Mouse (Mus musculus) left cerebral cortex, adult 9 months (tissue): ENCODE measurements around the gene Shroom3.

Experiments
- DNase-seq, 2 experiments: peaks; one replicate each; pipeline ENCODE4 v3.0.0; 2022; ENCODE audit warnings: low spot score in 2 of 2

Shroom3 gene

DNA sequence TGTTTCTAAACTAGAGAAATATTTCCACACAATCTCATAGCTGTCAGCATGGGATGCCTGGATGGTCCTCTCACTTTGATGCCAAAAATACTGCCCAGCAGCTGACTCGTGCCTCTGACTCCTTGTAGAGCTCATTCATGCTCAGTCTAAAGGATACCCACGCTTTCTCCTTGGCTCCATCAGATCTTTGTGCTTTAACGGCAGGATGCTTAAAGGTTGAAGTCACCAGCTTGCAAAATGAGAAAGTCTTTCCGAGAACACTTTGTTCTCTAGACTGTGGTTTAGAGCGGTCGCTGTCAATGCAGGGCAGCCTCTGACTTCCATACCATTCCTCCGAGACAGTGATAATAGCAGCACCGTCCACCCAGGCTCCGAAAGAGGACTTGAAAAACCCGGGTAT, 249.8 kb downstream of the Shroom3 start:
- DNase-seq, result no peak

DNA sequence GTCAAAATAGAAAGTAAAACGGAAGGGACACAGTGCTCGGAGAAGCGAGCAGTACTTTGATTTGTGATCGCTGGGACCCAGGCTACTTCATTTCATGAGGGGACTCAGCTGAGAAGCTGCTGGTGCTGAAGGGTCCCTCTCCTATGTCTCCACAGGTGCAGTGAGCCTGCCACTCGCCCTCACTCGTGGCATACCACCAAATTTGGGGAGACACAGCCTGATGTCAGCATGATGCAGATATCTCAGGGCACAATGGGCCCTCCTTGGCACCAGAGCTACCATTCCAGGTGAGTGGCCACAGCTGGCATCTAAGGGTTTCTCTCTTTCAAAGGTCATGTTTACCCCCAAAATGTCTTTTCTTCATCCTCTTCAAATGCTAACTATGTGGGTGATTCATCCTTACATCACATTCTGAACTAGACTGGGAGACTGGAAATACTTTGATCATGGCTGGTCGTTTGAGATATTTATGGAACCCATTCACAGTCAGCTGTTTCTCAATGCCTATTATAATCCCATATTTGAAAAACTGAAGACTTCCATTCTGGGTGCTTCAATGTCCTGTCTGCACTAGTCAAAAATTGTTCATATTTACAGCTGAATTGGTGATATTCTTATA, 250.5 kb downstream of the Shroom3 start:
- DNase-seq, result no peak

- DNase-seq, result no peak
Observed at GRCm38 (mm10) chr5:92934269-92934939, 251.2 kb downstream of the Shroom3 start.

- no peak for DNase-seq
Observed at GRCm38 (mm10) chr5:92935883-92936282, 252.6 kb downstream of the Shroom3 start.

- no peak for DNase-seq
Observed at GRCm38 (mm10) chr5:92937701-92938100, 254.5 kb downstream of the Shroom3 start.

- no peak for DNase-seq
Observed at GRCm38 (mm10) chr5:92939246-92939995, 256.2 kb downstream of the Shroom3 start.

DNA sequence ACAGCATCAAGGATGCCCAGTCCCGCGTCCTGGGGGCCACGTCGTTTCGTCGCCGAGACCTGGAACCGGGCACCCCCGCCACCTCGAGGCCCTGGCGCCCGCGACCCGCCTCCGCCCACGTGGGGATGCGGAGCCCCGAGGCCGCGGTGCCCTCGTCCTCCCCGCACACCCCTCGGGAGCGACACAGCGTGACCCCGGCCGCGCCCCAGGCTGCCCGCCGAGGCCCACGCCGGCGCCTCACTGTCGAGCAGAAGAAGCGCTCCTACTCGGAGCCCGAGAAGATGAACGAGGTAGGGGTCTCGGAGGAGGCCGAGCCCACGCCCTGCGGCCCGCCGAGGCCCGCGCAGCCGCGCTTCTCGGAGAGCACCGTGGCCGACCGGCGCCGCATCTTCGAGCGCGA, 258.9 kb downstream of the Shroom3 start:
- DNase-seq, result no peak

- no peak for DNase-seq
Observed at GRCm38 (mm10) chr5:92942577-92942976, 259.3 kb downstream of the Shroom3 start.

GRCm38 (mm10) chr5:92944867-92945266, 261.6 kb downstream of the Shroom3 start:
- DNase-seq, result no peak

DNA sequence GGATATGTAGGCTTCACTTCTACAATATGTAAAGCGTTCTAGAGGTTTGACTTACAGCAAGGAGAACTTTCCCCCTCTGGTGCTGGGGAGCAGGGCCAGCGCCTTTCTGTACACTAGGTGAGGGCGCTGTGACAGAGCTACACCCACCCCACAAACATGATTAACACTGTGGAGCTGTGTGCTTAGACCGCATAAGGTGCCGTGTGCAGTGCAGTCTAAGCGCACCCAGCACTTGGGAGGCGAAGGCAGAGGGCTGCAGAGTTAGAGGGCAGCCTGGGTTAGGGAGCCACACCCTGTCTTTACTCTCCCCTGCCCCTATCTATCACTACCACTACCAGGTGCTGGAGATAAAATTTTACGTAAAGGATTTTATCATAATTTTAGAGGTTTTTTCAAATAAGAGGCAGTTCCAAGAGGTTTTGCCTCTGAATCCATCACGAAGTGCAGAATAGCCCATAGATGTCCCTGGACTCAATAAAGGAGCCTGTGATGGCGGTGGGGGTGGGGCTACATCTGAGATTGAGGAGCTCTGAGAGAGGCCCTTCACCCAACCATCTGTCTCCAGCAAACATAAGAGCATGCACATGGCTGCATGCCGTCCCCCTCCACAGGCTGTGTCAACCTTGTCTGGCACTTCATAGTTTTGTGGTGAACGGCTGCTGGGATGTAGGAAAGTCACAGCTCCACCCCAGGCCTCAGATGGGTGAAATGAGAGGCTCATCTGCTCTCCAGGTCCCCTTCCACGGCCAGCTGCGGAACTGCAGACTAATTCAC, 265.9 kb downstream of the Shroom3 start:
- no peak for DNase-seq

DNA sequence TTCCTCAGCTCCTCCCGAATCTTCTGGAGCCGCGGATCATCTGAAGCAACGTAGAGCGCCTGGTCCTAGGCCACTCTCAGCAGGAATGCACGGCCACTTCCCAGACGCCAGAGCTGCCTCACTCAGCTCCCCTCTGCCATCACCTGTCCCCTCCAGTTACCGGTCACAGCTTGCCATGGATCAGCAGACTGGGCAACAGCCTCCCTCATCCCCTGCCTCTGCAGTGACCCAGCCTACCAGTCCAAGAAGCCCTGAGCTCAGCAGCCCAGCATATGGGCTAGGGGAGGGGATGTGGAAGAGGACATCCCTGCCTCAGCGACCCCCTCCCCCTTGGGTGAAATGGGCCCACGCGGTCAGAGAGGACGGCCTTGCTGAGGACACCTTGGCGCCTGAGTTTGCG, 267.3 kb downstream of the Shroom3 start:
- DNase-seq, result no peak

DNA sequence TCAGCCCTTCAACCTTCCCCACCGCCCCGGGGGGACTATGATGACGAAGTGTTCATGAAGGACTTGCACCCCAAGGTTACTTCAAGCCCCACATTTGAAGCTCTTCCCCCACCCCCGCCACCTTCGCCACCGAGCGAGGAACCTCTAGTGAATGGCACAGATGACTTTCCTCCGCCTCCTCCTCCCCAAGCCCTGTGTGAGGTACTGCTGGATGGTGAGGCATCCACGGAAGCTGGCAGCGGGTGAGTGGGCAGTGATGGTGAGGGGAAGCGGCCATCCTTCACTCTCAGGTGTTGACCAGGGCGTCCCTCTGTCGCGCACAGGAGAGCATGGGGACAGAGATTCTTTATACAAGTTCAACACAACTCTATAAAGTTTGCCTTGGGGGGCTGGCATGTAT, 267.8 kb downstream of the Shroom3 start:
- no peak for DNase-seq

GRCm38 (mm10) chr5:92953865-92954264, 270.6 kb downstream of the Shroom3 start:
- DNase-seq, result no peak

GRCm38 (mm10) chr5:92954323-92954722, 271.1 kb downstream of the Shroom3 start:
- peak; percentile 58 to 94 for DNase-seq

GRCm38 (mm10) chr5:92954827-92955475, 271.7 kb downstream of the Shroom3 start:
- DNase-seq, result no peak

DNA sequence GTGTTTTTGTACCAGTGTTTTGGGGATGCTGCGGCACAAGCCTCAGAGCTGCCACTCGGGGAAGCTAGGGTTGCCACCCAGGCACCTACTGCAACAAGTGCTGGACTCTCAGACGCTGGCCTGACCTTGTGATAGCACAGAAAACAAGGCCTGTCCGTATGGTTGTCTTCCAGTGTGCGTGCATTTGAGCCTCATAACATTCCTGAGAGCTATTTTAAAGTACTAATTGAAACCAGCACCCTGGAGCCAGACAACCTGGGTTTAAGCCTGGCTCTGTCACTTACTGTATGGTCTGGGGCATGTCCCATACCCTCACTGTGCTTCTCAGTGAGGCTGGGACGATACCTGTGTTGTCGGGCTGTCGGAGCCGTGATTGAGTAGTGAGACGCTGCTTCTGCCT, 276.1 kb downstream of the Shroom3 start:
- DNase-seq, result no peak

DNA sequence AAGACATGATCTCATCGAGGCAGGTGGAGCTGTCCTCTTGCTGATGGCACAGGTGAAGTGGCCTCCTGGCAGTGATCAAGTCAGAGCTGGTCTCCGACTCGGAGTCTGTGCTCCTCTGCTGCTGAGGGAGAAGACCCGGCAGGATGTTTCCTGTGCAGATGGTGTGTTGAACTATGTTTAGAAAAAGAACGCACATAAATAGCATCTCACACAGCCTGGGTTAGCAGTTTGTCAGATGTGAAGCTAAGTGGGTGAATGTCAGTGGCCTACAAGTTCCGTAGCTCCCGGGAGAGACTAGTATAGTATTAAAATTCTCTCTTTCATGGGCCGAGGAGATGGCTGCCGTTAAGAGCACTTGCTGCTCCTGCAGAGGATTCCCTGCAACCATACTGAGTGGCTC, 276.5 kb downstream of the Shroom3 start:
- no peak for DNase-seq

GRCm38 (mm10) chr5:92961353-92961752, 278.1 kb downstream of the Shroom3 start:
- no peak for DNase-seq

DNA sequence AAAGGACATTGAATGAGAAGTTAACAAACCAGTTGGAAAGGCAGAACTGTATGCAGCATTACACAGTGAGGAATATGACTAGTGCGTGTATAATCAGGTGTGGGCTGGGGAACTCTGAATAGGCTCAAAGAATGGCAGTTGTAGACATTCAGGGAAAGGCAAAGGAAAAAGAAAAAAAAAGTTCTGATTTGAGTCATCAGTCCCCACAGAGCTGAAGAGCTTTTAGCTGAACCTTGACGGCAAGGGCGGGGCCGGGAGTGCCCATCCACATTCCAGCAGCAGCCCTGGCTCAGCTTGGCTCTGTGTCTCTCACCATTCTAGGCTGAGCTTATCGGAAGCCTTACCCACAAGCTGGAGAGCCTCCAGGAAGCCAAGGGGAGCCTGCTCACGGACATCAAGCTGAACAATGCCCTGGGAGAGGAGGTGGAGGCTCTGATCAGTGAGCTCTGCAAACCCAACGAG, 278.6 kb downstream of the Shroom3 start:
- DNase-seq, result no peak

DNA sequence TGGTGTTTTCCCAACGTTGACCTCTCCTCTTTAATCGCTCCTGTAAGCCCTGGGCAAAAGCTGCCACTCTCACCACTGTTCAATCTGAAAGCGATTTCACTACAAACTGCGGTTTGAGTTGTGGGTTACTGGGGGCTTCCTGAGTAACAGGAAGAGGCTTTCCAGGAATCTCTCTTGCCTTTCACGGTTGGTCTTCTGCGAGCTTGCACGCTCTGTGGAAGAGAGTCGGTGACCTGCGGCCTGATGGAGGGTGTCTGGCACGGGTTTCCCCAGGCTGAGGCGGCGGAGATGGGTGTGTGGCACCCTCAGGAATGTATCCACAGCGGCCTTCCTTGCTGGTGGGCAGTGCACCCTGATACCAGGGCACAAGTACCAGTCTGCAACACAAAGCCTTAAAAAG, 281.5 kb downstream of the Shroom3 start:
- DNase-seq, result no peak

DNA sequence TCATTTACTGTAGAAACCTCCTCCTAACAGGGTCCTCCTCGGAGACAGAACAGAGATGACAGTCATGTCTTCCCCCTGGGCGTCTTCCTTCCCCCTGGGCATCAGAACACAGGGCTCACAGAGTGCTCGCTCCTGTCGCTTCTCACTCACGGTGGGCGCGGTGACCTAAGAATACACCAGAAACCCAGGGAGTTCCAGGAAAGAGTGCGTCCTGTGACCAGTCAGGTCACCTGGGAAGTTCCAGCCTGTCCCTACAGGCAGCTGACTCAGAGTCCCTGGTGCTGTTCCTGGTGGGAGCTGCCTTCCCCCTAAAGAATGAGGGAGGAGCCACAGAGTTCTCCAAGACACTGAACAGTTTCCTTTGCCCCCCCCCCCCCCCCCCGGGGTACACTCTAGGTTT, 283.9 kb downstream of the Shroom3 start:
- DNase-seq, result no peak

DNA sequence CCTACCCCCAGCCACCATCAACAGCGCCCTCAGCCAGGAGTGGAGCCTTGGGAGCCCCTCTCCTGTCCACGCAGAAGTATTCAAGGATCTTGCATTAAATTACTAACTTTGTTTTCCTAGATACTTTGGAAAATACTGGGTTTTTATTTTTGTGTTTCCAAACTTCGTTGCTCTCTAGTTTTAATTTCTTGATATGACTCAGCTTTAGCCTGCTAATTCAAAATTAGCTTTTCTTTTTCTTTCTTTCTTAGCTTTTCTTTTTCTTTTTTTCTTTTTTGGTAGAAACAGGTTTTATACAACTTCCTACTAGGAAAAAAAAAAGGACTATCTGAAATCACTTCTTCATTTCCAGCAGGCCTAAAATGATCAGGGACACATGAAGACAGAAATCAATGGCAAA, 284.7 kb downstream of the Shroom3 start:
- DNase-seq, result no peak
